Mouse (Mus musculus): ENCODE data around the gene Gm7694. TPM values are rescaled to one million over a fixed set of nuclear protein-coding genes. Genes with fewer than 3 reads are reported as not detected.

The Gm7694 gene
- 1 to 10 TPM; 3.4 to 4.0 TPM for total RNA-seq (2021)
- long read RNA-seq, experiment 1, result 0 reads
- long read RNA-seq, experiment 2, result 0 reads

DNA sequence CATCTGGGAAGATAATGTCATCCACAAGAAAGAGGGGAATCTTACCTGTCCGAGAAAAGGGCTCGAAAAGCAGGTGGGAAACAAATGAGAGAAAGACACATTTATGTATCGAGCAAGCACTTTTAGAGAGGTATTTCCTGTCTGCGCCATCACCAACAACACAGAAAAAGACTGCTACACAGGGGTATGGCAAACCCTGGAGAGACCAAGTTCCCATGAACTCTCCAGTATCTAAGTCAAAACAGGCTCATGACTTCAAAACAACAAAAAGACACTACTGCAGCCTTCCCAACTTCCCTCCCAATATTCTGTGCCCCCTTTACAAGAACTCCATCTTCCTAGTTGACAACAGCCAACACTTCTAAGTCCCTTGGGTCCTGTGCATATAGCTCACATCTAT lies at the start of gene Gm7694:
Gene Gm7694 (minus strand): TSS at position 101 of the 400 bp plus-strand sequence.
- no peak for DNase-seq (ENCODE audit: low spot score in 2 of 2)

DNA sequence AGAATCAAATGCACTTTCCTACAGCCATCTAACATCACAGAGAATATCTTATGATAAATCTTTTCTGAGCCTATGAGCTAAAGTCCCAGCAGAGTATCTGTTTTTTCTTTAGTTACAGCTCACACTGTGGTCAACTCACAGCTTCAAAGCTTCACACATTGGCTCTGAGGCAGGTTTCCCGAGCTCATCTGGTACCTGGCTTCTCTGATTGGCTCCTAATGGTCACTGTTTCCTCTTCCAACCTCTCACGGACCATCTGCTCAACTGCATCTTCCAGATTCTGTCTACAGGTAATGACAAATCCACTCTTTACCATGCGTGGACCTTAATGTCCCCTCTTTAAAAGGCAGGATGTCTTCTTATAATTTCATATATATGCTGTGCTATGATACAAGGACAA lies 47.2 kb upstream of the Gm7694 start:
- no peak for DNase-seq (ENCODE audit: low spot score in 2 of 2)

DNA sequence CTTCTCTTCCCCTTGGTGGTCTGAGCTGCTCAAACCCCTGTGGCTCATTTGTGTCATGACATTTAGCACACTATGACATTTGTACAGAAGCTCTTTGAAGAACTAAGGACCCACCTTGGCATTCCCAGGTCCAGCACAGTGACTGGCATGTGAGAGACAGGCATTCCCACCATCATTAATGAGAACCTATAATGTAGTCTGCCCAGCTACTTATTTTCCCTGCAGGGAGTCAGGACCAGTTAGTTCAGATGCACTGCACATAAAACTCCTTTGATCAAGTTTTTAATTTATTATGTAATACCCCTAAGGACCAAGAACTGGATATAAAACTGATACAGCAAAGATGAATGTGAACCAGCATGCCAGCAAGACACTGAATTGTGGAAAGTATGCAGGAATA lies 44.9 kb upstream of the Gm7694 start:
- no peak for DNase-seq (ENCODE audit: low spot score in 2 of 2)

DNA sequence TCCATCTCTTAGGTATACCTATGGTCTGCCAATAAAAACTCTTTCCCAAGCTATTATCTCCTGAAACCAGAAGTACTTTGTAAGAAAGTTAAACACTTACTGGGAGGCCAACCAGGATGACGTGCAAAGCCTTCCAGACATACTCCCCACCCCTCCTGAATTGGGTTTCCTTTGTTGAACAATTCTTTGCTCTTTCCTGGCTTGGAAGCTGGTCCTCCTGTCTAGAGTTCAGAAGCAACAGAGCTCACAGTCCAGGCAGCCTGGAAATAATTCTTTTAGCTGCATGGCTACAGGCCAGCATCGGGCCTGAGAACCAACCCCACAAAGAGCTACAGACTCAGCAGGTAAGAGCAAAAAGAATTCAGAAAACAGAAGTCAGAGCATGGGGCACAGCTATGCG lies 40.1 kb upstream of the Gm7694 start:
- DNase-seq (ENCODE audit: low spot score in 2 of 2), result no peak

DNA sequence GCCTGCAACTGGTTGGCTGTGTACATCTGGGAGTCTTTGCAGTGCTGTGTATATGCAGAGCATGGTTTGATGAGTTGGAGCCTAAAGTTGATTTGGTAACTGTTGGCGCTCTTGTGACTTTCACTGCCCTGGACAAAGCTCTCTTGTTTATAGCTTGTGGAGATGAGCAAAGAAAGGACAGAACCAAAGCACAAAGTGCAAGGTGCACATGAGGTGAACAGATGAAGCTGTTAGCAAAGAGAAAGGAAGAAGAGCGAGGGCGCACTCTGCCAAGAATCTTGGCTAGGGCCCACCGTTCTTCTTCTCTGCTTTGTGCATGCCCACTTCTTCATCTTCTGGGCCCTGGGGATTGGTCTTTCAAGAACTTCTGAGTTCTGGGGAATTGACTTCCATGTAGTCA lies 37.8 kb upstream of the Gm7694 start:
- no peak for DNase-seq (ENCODE audit: low spot score in 2 of 2)

DNA sequence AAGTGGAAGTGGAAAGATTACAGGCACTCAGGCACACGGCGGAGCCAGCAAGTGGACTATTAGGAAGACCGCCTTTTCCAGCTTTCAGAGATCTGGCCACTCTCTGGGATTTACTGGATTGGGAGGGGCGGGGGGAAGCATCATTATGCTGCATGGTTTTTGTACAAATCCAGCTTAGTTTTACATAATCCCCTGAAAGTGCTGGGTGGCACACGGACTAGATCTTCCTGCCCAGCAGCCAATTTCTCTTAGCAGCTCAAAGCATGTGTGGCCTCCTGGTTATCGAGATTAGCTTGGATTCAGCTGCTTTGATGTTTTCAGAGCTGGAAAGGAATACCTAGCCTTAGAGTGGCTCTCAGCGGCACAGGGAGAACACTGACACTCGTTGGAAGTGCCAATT lies 36.9 kb upstream of the Gm7694 start:
- DNase-seq (ENCODE audit: low spot score in 2 of 2), result no peak

DNA sequence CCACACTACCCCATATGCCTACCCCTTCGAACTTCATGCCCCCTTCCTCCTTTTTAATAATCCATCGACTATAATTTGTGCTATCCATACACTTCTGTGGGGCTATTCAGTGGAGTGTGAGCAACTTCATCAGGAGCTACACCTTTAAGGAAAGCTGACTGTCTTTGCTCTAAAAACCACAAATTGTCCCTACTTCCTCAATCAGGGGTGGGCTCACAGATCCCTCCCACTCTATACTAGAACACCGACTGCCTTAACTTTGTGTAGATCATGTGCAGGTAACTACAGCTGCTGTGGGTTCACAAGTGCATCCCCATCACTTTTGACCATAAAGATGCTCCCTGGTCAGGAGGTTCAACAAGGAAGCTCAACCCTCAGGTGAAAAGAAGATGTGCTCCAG lies 33.8 kb upstream of the Gm7694 start:
- DNase-seq (ENCODE audit: low spot score in 2 of 2), result no peak

DNA sequence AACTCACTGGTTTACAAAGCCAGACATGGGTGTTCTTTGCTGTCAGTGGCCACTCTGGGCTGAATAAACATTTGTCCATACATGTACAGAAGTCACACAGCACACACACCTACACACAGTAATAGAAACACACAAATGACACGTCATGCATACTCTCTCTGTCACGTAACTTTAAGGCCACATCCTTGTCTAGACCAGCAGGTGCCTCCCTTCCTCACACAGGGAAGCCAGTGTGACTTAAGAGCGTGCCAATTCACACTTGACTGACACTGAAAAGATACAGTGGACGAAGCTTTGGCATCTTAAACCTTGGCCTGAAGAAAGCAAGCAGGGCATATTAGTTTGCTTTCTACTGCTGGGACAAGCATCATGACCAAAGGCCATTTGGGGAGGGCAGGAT lies 26.6 kb upstream of the Gm7694 start:
- no peak for DNase-seq (ENCODE audit: low spot score in 2 of 2)

DNA sequence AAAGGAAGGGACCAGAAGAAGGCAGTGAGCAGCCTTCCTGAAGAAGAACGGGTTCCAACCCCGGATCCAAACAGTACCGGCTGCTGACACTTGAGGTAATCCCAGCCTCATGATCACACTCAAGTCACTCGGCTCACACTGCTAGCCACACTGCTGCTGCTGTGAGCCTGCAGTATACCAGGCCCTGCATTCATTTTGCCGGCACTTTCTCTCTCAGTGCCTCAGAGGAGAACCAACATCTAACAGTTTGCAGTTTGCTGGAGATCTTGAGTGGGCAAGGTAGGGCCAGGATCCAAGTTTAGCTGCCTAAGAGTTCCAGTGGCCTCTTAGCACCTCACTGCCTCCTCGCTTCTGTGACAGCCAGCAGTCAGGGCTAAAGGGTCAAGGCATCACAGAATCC lies 25.8 kb upstream of the Gm7694 start:
- no peak for DNase-seq (ENCODE audit: low spot score in 2 of 2)

DNA sequence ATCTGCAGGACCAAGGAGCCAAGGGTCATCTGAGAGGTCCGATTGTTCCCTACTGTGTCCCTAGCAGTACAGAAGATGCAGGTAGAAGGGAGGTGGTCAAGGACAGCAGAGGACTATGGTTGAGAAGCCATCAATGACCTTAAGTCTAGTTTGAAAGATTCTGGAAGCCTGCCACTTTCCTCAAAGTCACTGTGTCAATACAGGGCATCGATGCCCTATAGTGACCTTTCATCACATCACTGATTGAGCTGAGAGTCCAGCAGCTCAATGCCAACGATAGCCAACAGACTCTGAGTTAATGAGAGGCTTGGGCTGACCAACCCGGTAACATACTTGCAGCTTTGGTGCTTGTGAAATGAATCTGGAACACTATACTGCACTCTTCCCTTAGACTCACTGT lies 19.1 kb upstream of the Gm7694 start:
- no peak for DNase-seq (ENCODE audit: low spot score in 2 of 2)

DNA sequence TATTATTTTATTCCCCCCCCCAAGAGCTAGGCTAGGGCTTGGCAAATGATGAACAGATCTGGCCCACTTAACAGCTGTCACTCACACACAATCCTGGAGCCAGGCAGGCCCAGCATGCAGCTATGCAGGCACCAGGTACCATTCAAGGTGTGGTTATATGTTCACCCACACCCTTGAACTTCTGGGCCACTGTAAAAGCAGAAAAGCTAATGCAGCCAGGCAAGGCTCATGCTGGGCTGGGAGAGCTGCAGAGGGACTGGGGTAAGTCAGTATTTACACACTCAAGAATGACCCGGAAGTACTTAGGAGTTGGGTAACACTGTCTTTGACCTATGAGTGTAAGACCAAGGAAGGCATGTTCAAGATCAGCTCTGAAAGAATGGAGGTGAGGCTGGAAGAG lies 18.2 kb upstream of the Gm7694 start:
- no peak for DNase-seq (ENCODE audit: low spot score in 2 of 2)

DNA sequence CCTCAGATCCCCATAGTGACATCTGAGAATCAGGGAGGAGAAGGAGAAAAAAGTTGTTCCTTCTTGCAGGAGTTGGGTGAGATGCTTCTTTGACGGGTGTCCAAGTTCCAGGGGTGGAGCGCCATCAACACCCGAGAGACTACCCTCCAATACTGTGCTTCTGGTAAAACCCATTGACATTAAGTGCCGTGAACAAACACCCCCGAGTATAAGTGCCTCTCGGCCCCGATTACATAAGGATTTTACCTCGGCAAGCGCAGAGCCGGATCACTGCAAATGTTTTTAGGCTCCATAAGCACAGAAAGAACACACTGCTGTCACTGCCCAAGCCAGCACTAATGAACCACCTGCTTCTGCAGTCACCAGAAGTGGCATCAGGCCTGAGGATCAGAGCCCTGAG lies 16.9 kb upstream of the Gm7694 start:
- no peak for DNase-seq (ENCODE audit: low spot score in 2 of 2)

DNA sequence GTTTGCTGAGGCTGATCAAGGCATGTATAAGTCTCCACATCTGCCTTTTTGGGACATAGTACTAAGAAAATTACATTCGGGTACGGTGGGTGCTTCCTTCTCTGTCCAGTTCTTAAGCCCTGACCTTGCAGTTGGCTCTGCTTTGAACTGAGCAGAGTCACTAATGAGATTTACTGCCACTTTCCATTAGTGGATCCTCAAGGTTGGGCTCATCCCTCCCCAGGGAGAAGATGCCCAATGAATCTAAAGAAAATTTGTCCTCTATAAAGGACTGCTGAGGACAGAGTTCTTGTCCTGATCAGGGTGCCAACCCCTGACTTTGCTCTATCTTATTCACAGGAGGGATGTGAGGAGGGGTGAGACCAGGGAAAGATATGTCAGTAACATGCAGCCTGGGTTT lies 15.9 kb upstream of the Gm7694 start:
- DNase-seq (ENCODE audit: low spot score in 2 of 2), result no peak

DNA sequence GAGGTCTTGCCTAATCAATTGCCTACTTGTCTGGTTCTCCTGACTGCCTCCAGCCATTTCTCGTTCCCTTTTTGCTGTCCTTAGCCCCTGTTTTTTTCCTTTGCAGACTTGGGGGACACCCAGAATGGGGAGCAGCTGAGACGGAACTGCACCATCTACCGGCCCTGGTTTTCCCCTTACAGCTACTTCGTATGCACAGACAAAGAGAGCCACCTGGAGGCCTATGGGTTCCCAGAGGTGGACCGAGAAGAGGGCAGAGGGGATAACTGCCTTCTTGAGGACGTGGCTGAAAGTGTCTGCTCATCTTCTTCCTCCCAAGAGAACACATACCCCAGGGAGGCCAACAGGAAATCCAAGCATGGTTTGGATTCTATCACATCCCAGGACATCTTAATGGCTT lies 5.3 kb upstream of the Gm7694 start:
- DNase-seq (ENCODE audit: low spot score in 2 of 2), result no peak

DNA sequence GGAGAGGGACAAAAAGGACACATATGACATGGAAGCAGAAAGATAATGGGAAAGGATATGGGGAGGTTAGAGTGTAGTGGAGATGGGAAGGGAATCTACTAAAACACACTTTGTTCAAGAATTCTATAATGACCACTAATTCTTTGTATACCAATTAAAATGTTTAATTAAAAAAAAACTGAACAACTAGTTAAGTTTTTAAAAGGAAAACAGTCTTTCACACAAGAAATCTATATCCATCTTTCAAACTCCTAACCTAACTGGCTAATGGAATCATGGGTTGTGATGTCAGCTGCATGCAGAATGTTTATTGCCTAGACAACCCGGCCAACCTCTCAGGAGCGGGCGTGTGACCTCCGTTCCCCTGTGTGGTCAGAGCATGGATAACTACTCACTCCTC lies 2.4 kb upstream of the Gm7694 start, which contains the start of gene Spata46:
Gene Spata46 (plus strand): TSS at position 301 of the 400 bp plus-strand sequence.
- DNase-seq (ENCODE audit: low spot score in 2 of 2), result no peak

DNA sequence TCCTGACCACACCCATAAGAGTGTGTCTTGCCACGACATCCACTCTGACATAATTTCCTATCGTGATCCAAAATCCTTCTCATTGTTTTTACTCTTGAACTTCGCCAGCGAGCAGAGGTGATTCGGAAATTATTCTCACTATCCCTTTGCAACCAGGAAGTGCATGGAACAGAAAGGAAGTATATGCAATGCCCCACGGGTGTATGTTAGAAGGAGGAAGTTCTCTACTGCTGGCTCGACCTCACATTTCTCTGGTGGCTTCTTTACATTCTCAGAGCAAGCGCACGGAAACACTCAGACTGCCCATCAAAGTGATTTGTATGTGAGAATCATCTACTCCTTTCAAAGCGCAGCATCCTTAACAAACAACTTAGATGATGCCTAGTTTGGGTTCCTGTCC lies 1.1 kb downstream of the Gm7694 start:
- DNase-seq (ENCODE audit: low spot score in 2 of 2), result no peak

DNA sequence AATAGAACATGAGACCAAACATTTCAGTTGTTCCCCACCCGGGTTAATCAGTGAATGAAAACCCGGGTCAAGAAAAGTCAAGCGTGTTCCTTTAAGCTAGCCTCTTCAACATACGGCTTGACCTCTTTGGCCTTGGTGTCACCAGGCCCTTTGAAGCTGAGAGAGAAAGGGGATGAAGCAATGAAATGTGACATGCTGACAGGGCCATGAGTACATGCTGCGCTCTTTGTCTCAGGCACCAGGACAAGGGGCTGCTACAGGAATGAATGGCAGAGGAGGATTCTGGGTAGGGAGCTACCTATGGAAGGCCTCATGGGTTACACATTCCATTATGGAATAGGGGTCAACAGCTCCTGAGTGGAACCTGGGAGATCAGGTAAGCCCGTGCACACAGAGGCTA lies 3.0 kb downstream of the Gm7694 start:
- DNase-seq (ENCODE audit: low spot score in 2 of 2), result no peak

DNA sequence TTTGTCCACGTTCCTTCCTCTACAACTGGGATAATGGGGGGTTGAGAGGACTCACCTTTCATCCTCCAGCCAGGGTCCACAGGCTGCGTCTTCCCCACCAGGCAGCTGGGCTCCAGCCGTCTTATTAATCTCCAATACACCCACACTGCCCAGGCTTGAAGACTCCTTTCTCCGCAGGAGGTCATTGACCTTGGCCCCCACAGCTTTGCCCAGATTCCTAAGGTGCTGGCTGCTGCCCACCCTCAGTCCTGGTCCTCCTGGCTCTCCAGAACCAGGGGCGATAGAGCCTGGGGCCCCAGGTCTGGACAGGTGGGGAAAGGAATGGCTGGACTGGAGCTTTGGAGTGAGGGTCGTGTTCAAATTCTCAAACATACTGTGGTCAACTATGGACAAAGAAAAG lies 3.7 kb downstream of the Gm7694 start:
- no peak for DNase-seq (ENCODE audit: low spot score in 2 of 2)

DNA sequence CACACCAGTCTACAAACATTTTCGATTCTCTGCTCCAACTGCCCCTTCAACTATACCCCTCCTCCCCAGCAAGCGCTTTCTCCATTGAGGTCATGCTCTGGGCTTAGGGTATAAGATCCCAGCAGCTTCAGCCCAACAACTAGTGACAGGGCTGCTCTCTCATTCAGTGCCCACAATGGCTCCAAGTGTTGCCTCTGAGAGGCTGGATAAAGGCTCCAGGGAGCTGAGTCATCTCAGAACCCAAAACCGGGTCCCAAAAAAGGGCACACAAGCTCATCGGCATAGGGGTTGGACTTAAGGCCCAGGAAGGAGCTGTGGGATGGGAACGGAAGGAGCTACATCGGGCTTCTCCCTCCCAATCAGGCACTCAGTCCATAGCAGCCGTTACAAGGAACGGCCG lies 4.4 kb downstream of the Gm7694 start:
- no peak for DNase-seq (ENCODE audit: low spot score in 2 of 2)

DNA sequence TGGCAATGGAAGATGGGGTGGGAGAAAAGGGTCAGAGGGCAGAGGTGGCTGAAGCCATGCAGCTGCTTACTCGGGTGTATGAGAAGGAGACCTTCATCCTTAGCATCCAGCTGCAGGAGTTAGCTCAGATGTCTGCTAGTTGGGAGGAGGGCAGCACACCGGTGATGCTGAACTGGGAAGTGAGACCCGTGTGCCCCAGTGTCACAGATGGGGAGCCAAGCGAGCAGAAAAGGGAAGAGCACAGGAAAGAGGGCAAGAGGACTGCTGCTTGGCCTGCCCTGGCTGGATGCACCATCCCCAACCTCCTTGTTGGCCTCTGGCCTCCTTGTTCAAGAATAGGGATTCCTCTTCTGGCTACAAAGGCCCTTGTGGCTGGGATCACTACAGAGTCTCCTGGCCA lies 6.6 kb downstream of the Gm7694 start:
- no peak for DNase-seq (ENCODE audit: low spot score in 2 of 2)

DNA sequence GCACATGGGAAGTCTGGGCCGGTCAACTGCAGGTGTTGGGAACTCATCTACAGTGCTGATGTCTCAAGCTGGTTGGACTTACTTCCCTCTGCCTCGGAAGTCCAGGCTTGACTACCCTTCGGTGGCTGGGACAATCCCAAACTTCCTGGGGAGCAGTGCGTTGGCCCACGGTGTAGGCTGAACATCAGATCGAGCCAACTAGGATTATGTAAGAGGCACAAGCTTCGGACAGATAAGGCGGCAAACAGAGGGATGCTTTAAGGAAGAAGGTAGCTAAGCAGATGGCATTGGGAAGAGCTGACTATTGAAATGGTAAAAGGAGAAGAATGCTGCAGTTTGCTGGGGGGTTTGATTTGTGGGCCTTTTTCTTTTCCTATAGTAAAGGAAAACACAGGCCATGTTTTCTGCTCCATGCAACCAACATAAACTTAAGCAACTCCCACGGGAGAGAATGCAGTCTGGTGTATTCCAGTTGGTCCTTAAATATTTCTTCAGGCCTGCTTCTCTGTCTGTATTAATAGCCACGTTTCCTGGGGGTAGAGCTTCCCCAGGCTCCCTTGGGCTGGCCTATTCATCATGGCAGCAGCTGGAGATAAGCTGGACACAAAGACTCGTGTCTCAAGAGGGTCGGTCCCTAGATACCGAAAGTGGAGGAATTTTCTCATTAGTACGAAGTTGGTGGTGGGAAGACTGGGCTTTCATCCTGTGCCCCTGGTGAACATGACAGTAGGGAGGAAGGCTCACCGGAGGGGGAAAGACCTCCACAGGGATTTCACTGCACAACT lies 11.2 kb downstream of the Gm7694 start:
- no peak for DNase-seq (ENCODE audit: low spot score in 2 of 2)

DNA sequence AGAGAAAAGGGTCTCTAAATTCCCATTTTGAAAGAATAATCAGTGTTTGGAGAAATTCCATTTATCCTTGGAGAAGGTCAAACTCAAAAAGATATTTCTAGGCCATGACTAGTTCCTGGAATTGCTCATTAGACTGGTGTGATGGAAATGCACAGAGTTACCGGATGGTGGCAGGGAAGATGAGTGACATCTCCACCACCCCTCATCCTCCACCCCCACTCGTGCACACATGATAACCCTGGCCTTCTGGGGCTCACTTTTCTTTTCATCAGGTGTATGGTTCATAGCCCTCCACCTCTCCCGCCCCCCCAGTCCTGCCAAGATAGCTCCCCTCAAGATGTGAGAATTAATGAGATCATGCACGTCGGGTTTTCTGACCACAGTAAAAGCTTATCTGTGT lies 12.9 kb downstream of the Gm7694 start:
- DNase-seq (ENCODE audit: low spot score in 2 of 2), result no peak

DNA sequence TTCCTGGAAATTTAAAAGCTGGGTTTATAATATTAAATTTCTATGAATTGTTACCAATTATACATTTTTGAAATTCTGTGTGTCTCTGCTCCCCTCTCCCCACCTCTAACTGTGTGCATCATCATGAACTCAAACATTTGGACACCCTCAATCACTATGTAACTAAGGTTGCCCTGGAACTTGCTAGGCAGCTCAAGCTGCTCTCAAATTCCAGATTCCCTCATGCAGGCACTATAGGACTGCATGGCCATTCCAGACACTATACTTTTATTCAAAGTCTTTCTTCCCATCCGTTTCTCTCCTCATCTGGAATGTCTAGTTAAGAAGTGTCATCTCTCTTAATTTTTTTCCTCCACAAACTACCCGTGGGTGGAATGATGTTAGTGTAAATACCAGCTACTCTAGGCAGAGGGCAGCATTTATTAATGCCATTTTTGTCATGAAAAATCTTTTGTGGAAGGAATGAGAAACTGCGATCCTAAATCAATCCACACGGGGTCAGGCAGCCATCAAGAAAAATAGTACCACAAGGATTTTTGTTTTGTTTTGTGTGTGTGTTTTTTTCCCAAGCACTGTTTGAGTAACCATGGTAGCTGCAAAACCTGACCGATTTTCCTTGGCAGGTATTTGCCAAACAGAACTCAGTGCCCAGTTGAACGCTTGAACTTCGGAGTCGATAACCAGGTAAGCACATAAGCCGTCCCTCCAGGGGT lies 13.7 kb downstream of the Gm7694 start:
- peak; percentile 69 to 87 for DNase-seq (ENCODE audit: low spot score in 2 of 2)

Data from layer of hippocampus, postnatal 14 days (tissue).